Mouse (Mus musculus) cortical plate, adult 2 months (tissue): Measurements from ENCODE around the gene Nme8.

Experiments used
- CTCF ChIP-seq: fragments of 200-500 bp; IDR thresholded peaks from 2 replicates; pipeline ENCODE4 v1.5.1; 2011; ENCODE audit warnings: mild to moderate bottlenecking, control low read depth, low read length; ENCODE audit not compliant: insufficient read depth; ENCODE audit errors: extremely low read depth
- POLR2A ChIP-seq: fragments of 200-500 bp; IDR thresholded peaks from 2 replicates; pipeline ENCODE4 v1.6.1; 2011; ENCODE audit warnings: mild to moderate bottlenecking, low read length, control low read depth; ENCODE audit not compliant: insufficient read depth; ENCODE audit errors: extremely low read depth

GRCm38 (mm10) chr13:19604916-19605315 lies 92.7 kb downstream of the Nme8 start:
- TF ChIP-seq CTCF (no peak), POLR2A (no peak)
